Mouse (Mus musculus): ENCODE results near the gene Ate1. TPM values are rescaled to one million over a fixed set of nuclear protein-coding genes. Genes with fewer than 3 reads are reported as not detected.
"Not testable (repeated sequence)": the region's sequence is repeated elsewhere in the genome, so short reads cannot be mapped to it uniquely, and the experiment has no call there.

Ate1 gene
- polyA plus RNA-seq, 1 experiment from 2014 or later, result 101 TPM

- ATAC-seq, result peak; percentile 97
Observed at GRCm38 (mm10) chr7:130519096-130520048, 797 bp downstream of the Ate1 start.

GRCm38 (mm10) chr7:130518213-130519095 lies 1.7 kb downstream of the Ate1 start:
- H3K27ac ChIP-seq, result peak overlapping the region; percentile 98
- peak overlapping the region; percentile 74 for H3K4me2 ChIP-seq (replicated peaks)
- no peaks in the 10 kb centered on the region for H3K27me3 ChIP-seq
- H3K4me3 ChIP-seq (replicated peaks), result peak overlapping the region; percentile 89
- H3K9me3 ChIP-seq, result no peaks in the 10 kb centered on the region
- no peak for ATAC-seq
- peak overlapping the region; percentile 94 for H3K9ac ChIP-seq (replicated peaks)
- 46% methylated on average over 26 of the region's 26 CpGs for WGBS
- H3K4me1 ChIP-seq (replicated peaks), result peaks cover 24% of the 10 kb centered on the region
- peaks cover 10% of the 10 kb centered on the region for H3K36me3 ChIP-seq

More at GRCm38 (mm10) chr7:130519096-130520048, 797 bp downstream of the Ate1 start:
- no peaks in the 10 kb centered on the region for H3K27me3 ChIP-seq
- peaks cover 24% of the 10 kb centered on the region for H3K4me1 ChIP-seq (replicated peaks)
- H3K4me2 ChIP-seq (replicated peaks), result peak overlapping the region; percentile 74
- peak overlapping the region; percentile 94 for H3K9ac ChIP-seq (replicated peaks)
- no peaks in the 10 kb centered on the region for H3K9me3 ChIP-seq
- H3K36me3 ChIP-seq, result peaks cover 6% of the 10 kb centered on the region; the same call in 1 of the 2 replicates
- peak overlapping the region; percentile 98 for H3K27ac ChIP-seq
- H3K4me3 ChIP-seq (replicated peaks), result peak overlapping the region; percentile 89
- under 1% methylated on average over 82 of the region's 90 CpGs for WGBS

- Histone ChIP-seq H3K27me3 (no peaks in the 10 kb centered on the region), H3K4me1 (replicated peaks) (no peaks in the 10 kb centered on the region), H3K9ac (replicated peaks) (no peak overlapping the region), H3K9me3 (no peaks in the 10 kb centered on the region), H3K27ac (no peak overlapping the region), H3K4me2 (replicated peaks) (no peak overlapping the region), H3K36me3 (peaks cover 66% of the 10 kb centered on the region), H3K4me3 (replicated peaks) (no peak overlapping the region)
- ATAC-seq, result no peak
- 98% methylated on average over 5 of the region's 5 CpGs for WGBS
Observed at GRCm38 (mm10) chr7:130510243-130510642, 9.9 kb downstream of the Ate1 start.

- Histone ChIP-seq H3K9me3 (no peaks in the 10 kb centered on the region), H3K4me1 (replicated peaks) (no peaks in the 10 kb centered on the region), H3K27me3 (no peaks in the 10 kb centered on the region), H3K4me3 (replicated peaks) (no peak overlapping the region), H3K27ac (no peak overlapping the region), H3K9ac (replicated peaks) (no peak overlapping the region), H3K36me3 (peaks cover 61% of the 10 kb centered on the region), H3K4me2 (replicated peaks) (no peak overlapping the region)
- no peak for ATAC-seq
- WGBS, result 96% methylated on average over 5 of the region's 5 CpGs
Observed at GRCm38 (mm10) chr7:130503006-130503405, 17.2 kb downstream of the Ate1 start.

- no peak overlapping the region for H3K27ac ChIP-seq
- H3K4me1 ChIP-seq (replicated peaks), result no peaks in the 10 kb centered on the region
- H3K4me2 ChIP-seq (replicated peaks), result no peak overlapping the region
- no peaks in the 10 kb centered on the region for H3K9me3 ChIP-seq
- ATAC-seq, result no peak
- no peak overlapping the region for H3K9ac ChIP-seq (replicated peaks)
- H3K27me3 ChIP-seq, result no peaks in the 10 kb centered on the region
- peaks cover 49% of the 10 kb centered on the region for H3K36me3 ChIP-seq
- no peak overlapping the region for H3K4me3 ChIP-seq (replicated peaks)
- WGBS, result 85% methylated on average over 1 of the region's 1 CpGs
Observed at GRCm38 (mm10) chr7:130501499-130501898, 18.7 kb downstream of the Ate1 start.

DNA sequence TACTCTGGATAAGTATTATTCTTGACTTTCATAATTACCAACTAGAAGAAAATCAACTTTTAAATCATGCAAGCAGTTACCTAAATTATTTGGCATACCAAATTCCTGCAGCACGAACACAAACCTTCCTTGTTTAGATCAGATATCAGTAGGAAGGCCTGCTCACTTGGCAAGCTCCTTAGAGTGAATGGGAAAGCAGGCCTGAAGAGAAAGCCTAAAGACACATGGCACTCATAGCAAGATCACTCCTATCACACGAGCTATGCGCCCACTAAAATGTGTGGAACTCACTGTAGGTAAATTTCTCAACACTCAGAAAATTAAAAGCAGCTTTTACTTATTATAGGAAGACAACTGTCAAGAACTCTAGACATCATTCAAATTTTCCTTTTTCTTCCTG lies 26.8 kb downstream of the Ate1 start:
- H3K9ac ChIP-seq (replicated peaks), result no peak overlapping the region
- no peaks in the 10 kb centered on the region for H3K9me3 ChIP-seq
- H3K4me1 ChIP-seq (replicated peaks), result no peaks in the 10 kb centered on the region; the same call in 1 of the 2 replicates
- H3K4me3 ChIP-seq (replicated peaks), result no peak overlapping the region
- no peak for ATAC-seq
- no peak overlapping the region for H3K4me2 ChIP-seq (replicated peaks)
- H3K36me3 ChIP-seq, result peaks cover 9% of the 10 kb centered on the region
- H3K27ac ChIP-seq, result no peak overlapping the region
- H3K27me3 ChIP-seq, result no peaks in the 10 kb centered on the region
- 93% methylated on average over 3 of the region's 3 CpGs for WGBS

- no peak overlapping the region for H3K4me3 ChIP-seq (replicated peaks)
- no peak for ATAC-seq
- H3K9ac ChIP-seq (replicated peaks), result no peak overlapping the region
- H3K9me3 ChIP-seq, result no peaks in the 10 kb centered on the region; the same call in 1 of the 2 replicates
- H3K27ac ChIP-seq, result no peak overlapping the region
- H3K4me2 ChIP-seq (replicated peaks), result no peak overlapping the region
- H3K27me3 ChIP-seq, result no peaks in the 10 kb centered on the region
- peaks cover 19% of the 10 kb centered on the region for H3K36me3 ChIP-seq
- no peaks in the 10 kb centered on the region; the same call in 1 of the 2 replicates for H3K4me1 ChIP-seq (replicated peaks)
Observed at GRCm38 (mm10) chr7:130492026-130492425, 28.1 kb downstream of the Ate1 start.

GRCm38 (mm10) chr7:130479003-130479402 lies 41.2 kb downstream of the Ate1 start:
- not testable (repeated sequence) for H3K9ac ChIP-seq (replicated peaks); H3K4me1 ChIP-seq (replicated peaks); H3K27me3 ChIP-seq; H3K27ac ChIP-seq; ATAC-seq; H3K4me3 ChIP-seq (replicated peaks); H3K4me2 ChIP-seq (replicated peaks); H3K9me3 ChIP-seq
- peaks cover 16% of the 10 kb centered on the region for H3K36me3 ChIP-seq
- 89% methylated on average over 3 of the region's 3 CpGs for WGBS

- no peak overlapping the region for H3K9ac ChIP-seq (replicated peaks)
- ATAC-seq, result peak; percentile 73; the same call in 1 of the 2 replicates
- no peak overlapping the region for H3K4me2 ChIP-seq (replicated peaks)
- H3K36me3 ChIP-seq, result peaks cover 11% of the 10 kb centered on the region
- no peaks in the 10 kb centered on the region for H3K9me3 ChIP-seq
- H3K4me3 ChIP-seq (replicated peaks), result no peak overlapping the region
- WGBS, result 29% methylated on average over 2 of the region's 2 CpGs
- peaks cover 7% of the 10 kb centered on the region; the same call in 1 of the 2 replicates for H3K27me3 ChIP-seq
- no peak overlapping the region for H3K27ac ChIP-seq
- peaks cover 22% of the 10 kb centered on the region for H3K4me1 ChIP-seq (replicated peaks)
Observed at GRCm38 (mm10) chr7:130475970-130476369, 44.2 kb downstream of the Ate1 start.

GRCm38 (mm10) chr7:130473881-130474280 lies 46.3 kb downstream of the Ate1 start:
- no peak overlapping the region for H3K4me2 ChIP-seq (replicated peaks)
- H3K27me3 ChIP-seq, result peaks cover 7% of the 10 kb centered on the region; the same call in 1 of the 2 replicates
- H3K4me1 ChIP-seq (replicated peaks), result peaks cover 37% of the 10 kb centered on the region
- no peak overlapping the region for H3K27ac ChIP-seq
- H3K9ac ChIP-seq (replicated peaks), result no peak overlapping the region
- WGBS, result 64% methylated on average over 3 of the region's 3 CpGs
- H3K4me3 ChIP-seq (replicated peaks), result no peak overlapping the region
- no peaks in the 10 kb centered on the region for H3K9me3 ChIP-seq
- ATAC-seq, result no peak
- 0 out of 2 replicates have a peak, but pooled peaks cover under 1% of the 10 kb centered on the region for H3K36me3 ChIP-seq

GRCm38 (mm10) chr7:130472683-130473082 lies 47.5 kb downstream of the Ate1 start:
- H3K27ac ChIP-seq, result no peak overlapping the region
- peaks cover 9% of the 10 kb centered on the region; the same call in 1 of the 2 replicates for H3K27me3 ChIP-seq
- H3K4me2 ChIP-seq (replicated peaks), result no peak overlapping the region
- WGBS, result 6% methylated on average over 6 of the region's 6 CpGs
- ATAC-seq, result peak; percentile 67; the same call in 1 of the 2 replicates
- no peaks in the 10 kb centered on the region for H3K9me3 ChIP-seq
- H3K4me1 ChIP-seq (replicated peaks), result peaks cover 38% of the 10 kb centered on the region
- H3K36me3 ChIP-seq, result no peaks in the 10 kb centered on the region
- H3K9ac ChIP-seq (replicated peaks), result no peak overlapping the region
- H3K4me3 ChIP-seq (replicated peaks), result no peak overlapping the region
